Mouse (Mus musculus) cerebellum, postnatal 10 days (tissue): Measurements from ENCODE around the gene Asic2.

Experiments
- DNase-seq, 2 experiments: peaks; one replicate each; pipeline ENCODE4 v3.0.0; 2021; ENCODE audit warnings: mixed read lengths in 2 of 2

The Asic2 gene

GRCm38 (mm10) chr11:81706996-81707395 lies 261.3 kb downstream of the Asic2 start:
- DNase-seq: peak; percentile 35 to 63

- peak; percentile 33 to 48 for DNase-seq
Measured at GRCm38 (mm10) chr11:81698008-81698407, 270.2 kb downstream of the Asic2 start.

GRCm38 (mm10) chr11:81695501-81695900 lies 272.8 kb downstream of the Asic2 start:
- no peak for DNase-seq

- DNase-seq: no peak
Measured at GRCm38 (mm10) chr11:81680511-81680910, 287.7 kb downstream of the Asic2 start.

- peak; percentile 16 to 65 for DNase-seq
Measured at GRCm38 (mm10) chr11:81671724-81672123, 296.5 kb downstream of the Asic2 start.

GRCm38 (mm10) chr11:81670436-81670835 lies 297.8 kb downstream of the Asic2 start:
- DNase-seq: no peak

- DNase-seq: peak; percentile 46 to 57
Measured at GRCm38 (mm10) chr11:81658850-81659249, 309.4 kb downstream of the Asic2 start.

- DNase-seq: no peak
Measured at GRCm38 (mm10) chr11:81657121-81657520, 311.1 kb downstream of the Asic2 start.

GRCm38 (mm10) chr11:81647828-81648227 lies 320.4 kb downstream of the Asic2 start:
- DNase-seq: peak; percentile 38 to 43

GRCm38 (mm10) chr11:81645549-81645948 lies 322.7 kb downstream of the Asic2 start:
- DNase-seq: no peak

- peak; percentile 64 to 66 for DNase-seq
Measured at GRCm38 (mm10) chr11:81636356-81636755, 331.9 kb downstream of the Asic2 start.

GRCm38 (mm10) chr11:81634360-81635350 lies 333.6 kb downstream of the Asic2 start:
- peak; percentile 81 to 89 for DNase-seq

GRCm38 (mm10) chr11:81625199-81625598 lies 343.1 kb downstream of the Asic2 start:
- DNase-seq: no peak

GRCm38 (mm10) chr11:81620516-81620915 lies 347.7 kb downstream of the Asic2 start:
- DNase-seq: no peak

GRCm38 (mm10) chr11:81616437-81616836 lies 351.8 kb downstream of the Asic2 start:
- DNase-seq: no peak

- no peak for DNase-seq
Measured at GRCm38 (mm10) chr11:81613869-81614620, 354.2 kb downstream of the Asic2 start.

- peak; percentile 94 to 96 for DNase-seq
Measured at GRCm38 (mm10) chr11:81612798-81613540, 355.3 kb downstream of the Asic2 start.

- DNase-seq: peak; percentile 64
Measured at GRCm38 (mm10) chr11:81611948-81612797, 356.1 kb downstream of the Asic2 start.

GRCm38 (mm10) chr11:81610506-81610905 lies 357.8 kb downstream of the Asic2 start:
- no peak for DNase-seq

- DNase-seq: no peak
Measured at GRCm38 (mm10) chr11:81602971-81603370, 365.3 kb downstream of the Asic2 start.

GRCm38 (mm10) chr11:81601736-81602135 lies 366.5 kb downstream of the Asic2 start:
- DNase-seq: no peak

- no peak for DNase-seq
Measured at GRCm38 (mm10) chr11:81597601-81598000, 370.7 kb downstream of the Asic2 start.
